Mouse (Mus musculus): ENCODE measurements around the gene Abca8b. TPM values are rescaled to one million over a fixed set of nuclear protein-coding genes. Genes with fewer than 3 reads are reported as not detected.

Gene Abca8b
- total RNA-seq, 2 experiments from 2014 or later, result 8.3 to 8.4 TPM

Other genes with a start within 250 kb of the Abca8b start
- not detected for gene 1700012B07Rik, start 167.8 kb downstream of the Abca8b start, total RNA-seq (2021)
- gene Abca8a, start 100.1 kb upstream of the Abca8b start, total RNA-seq (2021), result 1 to 10 TPM; 5.9 to 6.3 TPM
- 1 to 10 TPM; 7.1 to 7.6 TPM for gene Abca9, start 172.4 kb upstream of the Abca8b start, total RNA-seq (2021)

Data from layer of hippocampus, postnatal 10 days (tissue).